Mouse (Mus musculus) right cerebral cortex, postnatal 36 days (tissue): ENCODE data around the gene Atg4a.

Source experiments
- DNase-seq, 2 experiments: peaks; one replicate each; pipeline ENCODE4 v3.0.0; 2022; ENCODE audit warnings: low spot score in 2 of 2, mixed read lengths in 1 of 2

The Atg4a gene

DNA sequence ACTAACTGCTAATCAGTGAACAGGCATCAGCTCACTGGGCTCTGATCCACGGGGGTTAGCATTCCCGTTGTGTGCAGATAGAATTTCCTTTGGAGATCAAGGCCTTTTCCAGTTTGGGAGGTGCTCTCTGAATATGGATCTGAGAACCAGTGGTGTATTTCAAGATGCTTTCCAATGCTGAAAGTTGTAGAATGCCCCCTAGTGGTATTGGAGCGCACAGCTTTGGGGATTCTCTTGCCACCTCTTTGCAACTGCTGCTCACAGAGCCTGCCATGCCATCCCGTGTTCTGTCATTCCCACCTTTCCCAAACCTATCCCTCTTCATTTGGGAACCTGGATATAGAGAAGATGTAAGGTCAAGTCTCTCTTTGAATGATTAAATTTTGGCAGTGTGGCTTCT is 201.5 kb downstream of the Atg4a start:
- DNase-seq, result no peak

DNA sequence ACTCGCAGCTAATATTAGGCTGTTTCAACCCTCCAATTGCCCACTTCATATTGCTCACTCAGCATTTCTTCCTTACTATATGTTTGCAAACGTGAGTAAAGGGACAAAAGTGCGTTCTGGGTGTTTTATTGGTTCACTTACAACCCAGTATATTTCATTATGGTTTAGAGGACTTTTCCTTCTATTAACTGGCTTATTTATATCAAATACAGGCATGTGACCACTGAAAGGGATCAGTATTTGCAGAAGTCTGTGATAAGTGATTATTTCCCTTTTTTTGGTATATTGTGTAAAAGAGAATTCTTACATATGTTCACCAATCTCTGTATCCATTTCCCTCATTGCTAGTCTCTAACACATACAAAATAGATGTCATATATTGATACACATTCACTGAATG is 203.7 kb downstream of the Atg4a start:
- DNase-seq, result no peak

DNA sequence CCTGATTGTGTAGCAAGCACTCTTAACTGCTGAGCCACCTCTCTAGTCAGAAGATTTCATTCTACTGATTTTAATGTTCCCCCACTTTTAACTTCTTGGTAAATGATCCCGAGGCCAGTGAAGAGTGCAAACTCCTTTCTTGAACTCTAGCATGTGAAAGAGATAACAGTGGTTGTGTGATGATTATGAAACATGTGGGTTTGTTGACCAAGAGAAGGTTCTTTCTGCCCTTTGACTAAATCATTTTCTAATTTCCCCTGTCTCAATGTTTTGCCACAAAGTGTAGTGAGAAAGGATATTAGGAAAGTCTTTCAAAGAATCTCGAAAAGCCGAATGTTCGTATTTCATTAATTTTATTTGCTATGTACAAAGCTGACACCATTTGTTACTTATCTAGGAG is 208.4 kb downstream of the Atg4a start:
- no peak for DNase-seq

DNA sequence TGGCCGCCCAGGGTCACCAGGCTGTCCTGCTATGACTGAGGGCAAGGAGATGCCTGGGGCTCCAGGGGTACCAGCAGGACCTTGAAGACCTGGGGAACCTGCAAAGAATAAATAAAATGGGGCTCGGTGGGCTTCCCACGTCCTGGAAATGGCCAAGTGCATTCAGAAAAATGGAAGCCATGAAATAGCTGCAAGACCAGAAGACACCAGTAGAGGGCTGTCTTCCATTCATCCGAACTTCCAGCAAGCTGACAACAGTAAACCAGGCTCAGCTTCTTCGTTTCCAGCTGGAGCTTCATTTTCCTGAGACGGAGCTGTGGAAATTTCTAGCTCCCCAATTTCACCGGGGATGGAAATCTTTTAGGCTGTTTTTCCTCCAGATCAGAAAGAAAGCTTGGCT is 218.6 kb downstream of the Atg4a start:
- DNase-seq, result no peak

DNA sequence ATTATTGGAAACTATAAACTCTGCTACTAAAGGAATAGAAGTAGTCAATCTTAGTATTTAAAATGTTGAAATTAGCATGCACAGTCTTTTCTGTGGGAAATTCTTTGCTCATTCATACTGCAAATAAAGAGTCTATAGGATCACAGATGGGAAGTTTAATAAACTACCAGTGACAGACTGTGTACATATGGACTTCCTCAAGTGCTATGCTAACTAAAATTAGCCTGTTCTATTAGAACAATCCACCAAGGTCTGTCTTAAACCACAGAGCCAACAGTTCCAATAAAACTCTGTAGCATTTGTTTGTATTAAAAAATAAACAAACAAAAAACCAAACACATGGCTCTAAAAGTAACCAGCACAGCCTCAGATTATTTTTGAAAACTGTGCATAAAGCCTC is 238.3 kb downstream of the Atg4a start:
- DNase-seq, result no peak

DNA sequence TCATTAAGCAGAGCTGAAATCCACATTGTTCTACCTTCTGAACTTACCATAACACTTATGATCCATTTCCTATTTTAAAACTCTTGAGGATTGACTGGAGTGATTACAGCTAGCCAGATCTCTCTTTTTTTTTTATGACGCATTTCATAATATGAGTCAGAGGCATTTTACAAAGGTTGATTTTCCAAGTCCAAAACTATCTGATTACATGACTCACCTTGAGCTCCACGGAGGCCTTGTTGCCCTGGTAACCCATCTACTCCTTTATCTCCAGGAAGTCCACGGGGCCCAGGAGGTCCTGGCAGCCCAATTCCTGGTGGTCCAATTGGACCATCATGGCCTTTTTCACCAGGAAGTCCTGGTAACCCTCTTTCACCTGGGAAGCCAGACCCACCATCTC is 242.3 kb downstream of the Atg4a start:
- no peak for DNase-seq

DNA sequence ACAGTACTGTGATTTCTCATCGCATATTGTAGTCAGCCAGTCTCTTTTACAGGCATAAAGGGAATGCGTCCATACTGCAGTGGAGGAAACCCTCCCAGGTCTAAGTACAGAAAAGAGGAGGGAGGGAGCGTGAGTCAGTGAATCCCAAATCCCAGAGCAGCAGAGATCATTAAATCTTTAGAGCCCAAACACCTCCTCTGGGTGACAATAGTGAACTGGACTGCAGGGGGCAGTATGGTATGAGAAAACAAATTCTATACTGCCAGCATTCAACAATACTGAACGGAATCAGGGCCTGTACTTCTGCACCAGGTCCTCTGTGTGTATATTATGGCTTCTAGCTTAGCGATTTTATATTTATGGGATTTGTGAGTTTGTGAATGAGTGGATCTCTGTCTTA is 256.1 kb downstream of the Atg4a start:
- peak; percentile 2 to 9 for DNase-seq
